Mouse (Mus musculus) olfactory bulb, adult 2 months (tissue): Measurements from ENCODE around the gene Rundc3a.

Source experiments
- CTCF ChIP-seq: fragments of 200-500 bp; IDR thresholded peaks from 2 replicates; pipeline ENCODE4 v1.5.1; 2012; ENCODE audit warnings: low read depth, mild to moderate bottlenecking, low read length, moderate library complexity; ENCODE audit not compliant: insufficient read depth
- POLR2A ChIP-seq: fragments of 200-500 bp; IDR thresholded peaks from 2 replicates; pipeline ENCODE4 v1.6.1; 2012; ENCODE audit warnings: mild to moderate bottlenecking, low read depth, low read length, moderate library complexity; ENCODE audit not compliant: insufficient read depth

- TF ChIP-seq CTCF: no peak
- TF ChIP-seq POLR2A: no peak; the same call in 1 of the 2 replicates
Measured at GRCm38 (mm10) chr11:102393719-102394420, 667 bp downstream of the Rundc3a start.
